Mouse (Mus musculus): ENCODE measurements at regions not wholly inside any gene's neighbourhood (a gene's known extent, or its start where the extent isn't known, plus 50 kb on each side); places are given as distances from the start of the nearest gene placed in this dataset.

DNA sequence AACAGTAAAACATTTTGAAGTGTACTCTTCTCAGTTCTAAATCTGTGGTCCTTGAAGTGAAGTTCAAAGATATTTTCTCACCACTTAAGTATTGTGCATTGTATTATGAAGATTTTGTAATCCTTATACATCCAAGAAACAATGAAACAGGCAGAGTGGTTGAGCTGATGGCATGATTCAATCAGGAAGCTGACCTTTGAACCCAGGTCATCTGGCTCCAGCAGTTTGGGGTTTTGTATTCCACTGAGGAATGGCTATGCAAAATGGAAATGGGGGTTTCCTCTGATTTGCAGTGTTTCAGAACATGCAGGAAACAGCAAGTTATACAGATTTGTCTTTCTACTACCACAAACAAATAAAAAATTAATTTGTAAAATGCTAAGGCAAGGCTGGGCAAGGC lies 836.2 kb upstream of the Sox9 start:
- H3K79me2 ChIP-seq (ENCODE audit: control insufficient read depth, insufficient read depth): no peaks in the 10 kb centered on the region
- TF ChIP-seq POLR2AphosphoS2 (IDR thresholded peaks at IDR 0.05; ENCODE audit: insufficient read length, low read depth) (no peak), E2F4 (IDR thresholded peaks at IDR 0.05; ENCODE audit: insufficient read depth) (no peak)
- H3K27me3 ChIP-seq (ENCODE audit: control insufficient read depth, insufficient read depth, insufficient read length): no peaks in the 10 kb centered on the region
- H3ac ChIP-seq (ENCODE audit: control insufficient read depth, insufficient read length): no peak overlapping the region
- no peak overlapping the region for H3K4me3 ChIP-seq
- no peak overlapping the region for H3K4me2 ChIP-seq (ENCODE audit: low read depth)
- H3K36me3 ChIP-seq (ENCODE audit: control insufficient read depth, insufficient read depth): no peaks in the 10 kb centered on the region

DNA sequence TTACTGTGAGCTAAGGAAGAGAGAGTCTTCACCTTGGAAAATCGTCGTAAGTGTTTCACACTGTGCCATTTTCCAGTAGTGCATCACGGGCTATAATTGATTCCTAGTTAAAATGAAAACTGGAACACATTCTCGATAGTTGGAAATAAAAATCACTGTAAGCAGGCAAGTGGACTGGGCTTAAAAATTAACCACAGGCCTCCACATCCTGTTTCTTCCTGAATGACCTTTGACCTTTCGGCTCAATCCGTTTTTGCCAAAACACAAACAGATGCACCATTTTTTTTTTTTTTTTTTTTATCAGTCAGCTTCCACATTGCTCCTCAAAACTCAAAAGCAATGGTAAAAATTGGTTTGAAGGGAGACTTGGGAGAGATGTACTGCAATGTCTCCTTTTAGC lies 834.4 kb upstream of the Sox9 start:
- H3K4me3 ChIP-seq: no peak overlapping the region
- no peak overlapping the region for H3ac ChIP-seq (ENCODE audit: control insufficient read depth, insufficient read length)
- no peaks in the 10 kb centered on the region for H3K79me2 ChIP-seq (ENCODE audit: control insufficient read depth, insufficient read depth)
- H3K27me3 ChIP-seq (ENCODE audit: control insufficient read depth, insufficient read depth, insufficient read length): no peaks in the 10 kb centered on the region
- no peak overlapping the region for H3K4me2 ChIP-seq (ENCODE audit: low read depth)
- H3K36me3 ChIP-seq (ENCODE audit: control insufficient read depth, insufficient read depth): no peaks in the 10 kb centered on the region
- TF ChIP-seq MYOD1 (IDR thresholded peaks at IDR 0.05; ENCODE audit: control insufficient read depth in 1 of 3, insufficient read length in 2 of 3, low read depth in 2 of 3) (no peak), MYOG (IDR thresholded peaks at IDR 0.05; ENCODE audit: control insufficient read depth in 1 of 3, insufficient read depth in 1 of 3, insufficient read length in 2 of 3, low read depth in 2 of 3) (no peak), TCF12 (IDR thresholded peaks at IDR 0.05; ENCODE audit: insufficient read depth, poor library complexity, severe bottlenecking) (no peak), POLR2A (IDR thresholded peaks at IDR 0.05; ENCODE audit: insufficient read length, low read depth) (no peak), MAX (IDR thresholded peaks at IDR 0.05; ENCODE audit: low read depth) (no peak), E2F4 (IDR thresholded peaks at IDR 0.05; ENCODE audit: insufficient read depth) (no peak), POLR2AphosphoS2 (IDR thresholded peaks at IDR 0.05; ENCODE audit: insufficient read length, low read depth) (no peak), SRF (IDR thresholded peaks at IDR 0.05; ENCODE audit: control insufficient read depth, insufficient read length, low read depth) (no peak), CEBPB (IDR thresholded peaks at IDR 0.05; ENCODE audit: insufficient read depth, poor library complexity, severe bottlenecking) (no peak), TCF3 (IDR thresholded peaks at IDR 0.05; ENCODE audit: insufficient read length, low read depth) (no peak), REST (IDR thresholded peaks at IDR 0.05; ENCODE audit: insufficient read depth, insufficient read length) (no peak), USF1 (IDR thresholded peaks at IDR 0.05; ENCODE audit: low read depth) (no peak)

DNA sequence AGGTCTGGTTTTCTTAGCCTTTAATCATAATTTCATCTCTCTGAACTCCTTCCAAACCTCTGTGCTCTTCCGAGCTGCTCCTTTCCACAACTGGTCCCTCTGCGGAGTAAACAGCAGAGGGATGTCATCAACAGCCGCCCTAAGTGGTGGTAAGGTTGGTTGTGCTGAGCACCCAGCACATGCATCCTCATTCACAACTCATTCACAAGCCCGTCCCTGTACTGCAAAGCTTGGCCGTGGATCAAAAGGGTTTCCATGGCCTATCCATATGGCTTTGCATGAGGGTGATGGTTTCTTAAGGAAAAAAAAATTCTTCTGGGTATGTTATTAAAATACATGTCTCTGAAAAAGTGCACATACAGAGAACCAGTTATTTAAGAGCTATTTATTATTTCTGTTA lies 828.6 kb upstream of the Sox9 start:
- H3K4me2 ChIP-seq (ENCODE audit: low read depth): no peak overlapping the region
- H3K36me3 ChIP-seq (ENCODE audit: control insufficient read depth, insufficient read depth): no peaks in the 10 kb centered on the region
- H3ac ChIP-seq (ENCODE audit: control insufficient read depth, insufficient read length): no peak overlapping the region
- H3K27me3 ChIP-seq (ENCODE audit: control insufficient read depth, insufficient read depth, insufficient read length): no peaks in the 10 kb centered on the region
- no peak overlapping the region for H3K4me3 ChIP-seq
- TF ChIP-seq TCF12 (IDR thresholded peaks at IDR 0.05; ENCODE audit: insufficient read depth, poor library complexity, severe bottlenecking): no peak
- no peaks in the 10 kb centered on the region for H3K79me2 ChIP-seq (ENCODE audit: control insufficient read depth, insufficient read depth)

DNA sequence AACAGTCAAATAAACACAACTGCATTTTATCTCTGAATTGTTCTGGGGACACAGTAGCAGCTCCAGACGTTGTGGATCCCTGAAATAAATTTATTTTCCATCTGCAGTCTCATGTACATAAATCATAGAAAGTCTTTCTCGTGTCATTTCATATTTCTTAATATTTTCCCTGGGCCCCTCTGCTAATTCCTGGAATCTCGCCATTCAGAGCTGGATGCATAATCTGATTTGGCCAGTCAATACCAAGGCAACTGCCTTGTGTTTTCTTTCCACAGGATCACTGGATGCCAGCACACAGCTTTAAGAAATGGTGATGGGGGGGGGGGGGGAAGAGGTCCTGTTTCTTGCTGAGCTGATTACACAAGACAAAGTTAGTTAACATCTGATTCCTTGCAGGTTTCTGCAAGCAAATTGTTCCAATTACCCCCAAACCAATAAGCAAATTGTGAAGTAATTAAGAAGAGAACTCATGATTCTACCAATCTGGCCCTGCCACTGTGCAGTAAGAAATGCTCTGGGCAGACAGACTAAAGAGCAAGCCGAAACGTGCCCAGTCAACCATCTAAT lies 824.2 kb upstream of the Sox9 start:
- no peaks in the 10 kb centered on the region for H3K36me3 ChIP-seq (ENCODE audit: control insufficient read depth, insufficient read depth)
- H3K79me2 ChIP-seq (ENCODE audit: control insufficient read depth, insufficient read depth): no peaks in the 10 kb centered on the region
- H3ac ChIP-seq (ENCODE audit: control insufficient read depth, insufficient read length): no peak overlapping the region
- H3K4me2 ChIP-seq (ENCODE audit: low read depth): no peak overlapping the region
- TF ChIP-seq REST (IDR thresholded peaks at IDR 0.05; ENCODE audit: insufficient read depth, insufficient read length) (no peak), SRF (IDR thresholded peaks at IDR 0.05; ENCODE audit: control insufficient read depth, insufficient read length, low read depth) (no peak), USF1 (IDR thresholded peaks at IDR 0.05; ENCODE audit: low read depth) (no peak), TCF3 (IDR thresholded peaks at IDR 0.05; ENCODE audit: insufficient read length, low read depth) (no peak), MAX (IDR thresholded peaks at IDR 0.05; ENCODE audit: low read depth) (no peak), CEBPB (IDR thresholded peaks at IDR 0.05; ENCODE audit: insufficient read depth, poor library complexity, severe bottlenecking) (no peak), MYOG (IDR thresholded peaks at IDR 0.05; ENCODE audit: control insufficient read depth in 1 of 3, insufficient read depth in 1 of 3, insufficient read length in 2 of 3, low read depth in 2 of 3) (no peak), POLR2AphosphoS2 (IDR thresholded peaks at IDR 0.05; ENCODE audit: insufficient read length, low read depth) (no peak), MYOD1 (IDR thresholded peaks at IDR 0.05; ENCODE audit: control insufficient read depth in 1 of 3, insufficient read length in 2 of 3, low read depth in 2 of 3) (no peak), E2F4 (IDR thresholded peaks at IDR 0.05; ENCODE audit: insufficient read depth) (no peak), TCF12 (IDR thresholded peaks at IDR 0.05; ENCODE audit: insufficient read depth, poor library complexity, severe bottlenecking) (no peak), POLR2A (IDR thresholded peaks at IDR 0.05; ENCODE audit: insufficient read length, low read depth) (no peak)
- no peaks in the 10 kb centered on the region for H3K27me3 ChIP-seq (ENCODE audit: control insufficient read depth, insufficient read depth, insufficient read length)
- H3K4me3 ChIP-seq: no peak overlapping the region

DNA sequence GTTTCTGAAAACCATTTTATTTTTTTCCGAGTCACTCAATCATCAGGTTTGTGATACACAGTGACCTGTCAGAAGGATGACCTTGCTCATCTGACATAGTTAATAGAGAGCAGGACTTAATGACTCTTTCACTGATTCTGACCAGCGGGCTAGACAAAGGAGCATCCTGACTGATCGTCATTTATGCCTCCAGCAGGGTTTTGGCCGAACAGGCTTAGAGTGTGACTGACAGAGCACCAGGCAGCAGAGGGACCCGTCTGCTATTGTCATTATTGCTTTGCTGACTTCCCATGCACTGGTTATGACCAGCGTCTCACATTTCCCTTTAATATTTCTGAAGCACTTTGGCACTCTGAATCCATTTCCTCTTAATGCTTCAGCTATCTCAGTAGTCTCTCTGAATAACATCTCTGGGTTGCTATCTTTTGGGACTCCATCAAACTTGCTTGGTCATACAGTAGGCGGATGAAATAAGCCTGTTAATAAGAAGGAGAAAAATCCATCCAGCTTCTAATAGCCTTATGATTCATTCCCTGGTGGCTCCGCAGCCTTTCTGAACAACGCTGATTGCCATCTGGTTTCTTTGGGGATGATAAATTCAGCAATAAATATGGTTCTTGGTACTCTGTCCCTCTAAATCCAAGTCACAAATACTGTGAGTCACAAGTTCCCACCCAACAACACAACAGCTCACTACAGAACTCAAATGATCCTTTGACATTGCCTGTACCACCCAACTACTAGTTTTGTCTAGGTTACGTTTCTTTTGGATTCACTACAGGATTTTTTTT lies 820.8 kb upstream of the Sox9 start:
- Histone ChIP-seq H3ac (ENCODE audit: control insufficient read depth, insufficient read length) (no peak overlapping the region), H3K4me2 (ENCODE audit: low read depth) (peak overlapping the region; percentile 75), H3K36me3 (ENCODE audit: control insufficient read depth, insufficient read depth) (no peaks in the 10 kb centered on the region), H3K79me2 (ENCODE audit: control insufficient read depth, insufficient read depth) (no peaks in the 10 kb centered on the region), H3K4me3 (no peak overlapping the region), H3K27me3 (ENCODE audit: control insufficient read depth, insufficient read depth, insufficient read length) (no peaks in the 10 kb centered on the region)
- TF ChIP-seq USF1 (IDR thresholded peaks at IDR 0.05; ENCODE audit: low read depth): no peak
- no peak for TF ChIP-seq SRF (IDR thresholded peaks at IDR 0.05; ENCODE audit: control insufficient read depth, insufficient read length, low read depth)
- TF ChIP-seq MYOG (IDR thresholded peaks at IDR 0.05; ENCODE audit: control insufficient read depth in 1 of 3, insufficient read depth in 1 of 3, insufficient read length in 2 of 3, low read depth in 2 of 3): no peak
- no peak for TF ChIP-seq REST (IDR thresholded peaks at IDR 0.05; ENCODE audit: insufficient read depth, insufficient read length)
- TF ChIP-seq CEBPB (IDR thresholded peaks at IDR 0.05; ENCODE audit: insufficient read depth, poor library complexity, severe bottlenecking): no peak
- TF ChIP-seq E2F4 (IDR thresholded peaks at IDR 0.05; ENCODE audit: insufficient read depth): no peak
- TF ChIP-seq MAX (IDR thresholded peaks at IDR 0.05; ENCODE audit: low read depth): no peak
- no peak for TF ChIP-seq POLR2AphosphoS2 (IDR thresholded peaks at IDR 0.05; ENCODE audit: insufficient read length, low read depth)
- no peak for TF ChIP-seq TCF12 (IDR thresholded peaks at IDR 0.05; ENCODE audit: insufficient read depth, poor library complexity, severe bottlenecking)
- no peak for TF ChIP-seq MYOD1 (IDR thresholded peaks at IDR 0.05; ENCODE audit: control insufficient read depth in 1 of 3, insufficient read length in 2 of 3, low read depth in 2 of 3)
- no peak for TF ChIP-seq POLR2A (IDR thresholded peaks at IDR 0.05; ENCODE audit: insufficient read length, low read depth)
- no peak for TF ChIP-seq TCF3 (IDR thresholded peaks at IDR 0.05; ENCODE audit: insufficient read length, low read depth)
